Mouse (Mus musculus) left cerebral cortex, adult 2 months (tissue): ENCODE data around the gene Ice1. TPM values are rescaled to one million over a fixed set of nuclear protein-coding genes. Genes with fewer than 3 reads are reported as not detected.
A peak's percentile ranks its signal among the peaks of the same experiment; 100 is the strongest.

ENCODE experiments used
- DNase-seq, 2 experiments: peaks; one replicate each; pipeline ENCODE4 v3.0.0; 2021 to 2022; ENCODE audit warnings: low spot score in 2 of 2, mixed read lengths in 1 of 2; ENCODE audit errors: extremely low spot score in 1 of 2
- H3K27ac ChIP-seq: fragments of 200-600 bp; 2 replicates; pipeline ENCODE4 v1.8.1; 2022
- H3K4me3 ChIP-seq: fragments of 200-600 bp; 2 replicates; pipeline ENCODE4 v1.8.1; 2022
- CTCF ChIP-seq: fragments of 200-600 bp; IDR thresholded peaks from 2 replicates; pipeline ENCODE4 v1.8.1; 2022; ENCODE audit warnings: antibody characterized with exemption, mild to moderate bottlenecking, moderate library complexity
- intact Hi-C: fragments of 180-260 bp; cut with DNase I; formaldehyde crosslinking; loops from one replicate; pipeline ENCODE4 v1.15.1; 2025
- total RNA-seq, 2 experiments: library from RNA; stranded (reverse); gene quantifications; 2 replicates each; pipeline ENCODE4 v1.2.3; 2021

The Ice1 gene
- total RNA-seq, 2 experiments from 2014 or later = 73.5 to 73.7 TPM

GRCm38 (mm10) chr13:70545261-70545660 lies 92.2 kb downstream of the Ice1 start:
- peak; percentile 64 for TF ChIP-seq CTCF
- intact Hi-C loops = loop anchor here (10.0 kb wide), 2 partner anchors 270 to 850 kb away; no protein-coding TSS in a partner anchor

GRCm38 (mm10) chr13:70539842-70540241 lies 97.6 kb downstream of the Ice1 start:
- Histone ChIP-seq H3K27ac (no peak overlapping the region), H3K4me3 (no peak overlapping the region)
- intact Hi-C loops = loop anchor here (10.0 kb wide), 2 partner anchors 265 to 845 kb away; no protein-coding TSS in a partner anchor
- no peak for TF ChIP-seq CTCF
- DNase-seq = no peak

More at GRCm38 (mm10) chr13:70545261-70545660, 92.2 kb downstream of the Ice1 start:
- Histone ChIP-seq H3K27ac (no peak overlapping the region), H3K4me3 (no peak overlapping the region)
- DNase-seq = no peak

- DNase-seq = no peak
- intact Hi-C loops = no loop called here
- no peak for TF ChIP-seq CTCF
Observed at GRCm38 (mm10) chr13:70533412-70533811, 104.0 kb downstream of the Ice1 start.

GRCm38 (mm10) chr13:70532719-70533118 lies 104.7 kb downstream of the Ice1 start:
- Histone ChIP-seq H3K27ac (no peak overlapping the region), H3K4me3 (no peak overlapping the region)
- intact Hi-C loops = no loop called here
- no peak for TF ChIP-seq CTCF
- DNase-seq = no peak

More at GRCm38 (mm10) chr13:70533412-70533811, 104.0 kb downstream of the Ice1 start:
- Histone ChIP-seq H3K4me3 (no peak overlapping the region), H3K27ac (no peak overlapping the region)

- no peak overlapping the region for H3K27ac ChIP-seq
- no peak for TF ChIP-seq CTCF
- H3K4me3 ChIP-seq = no peak overlapping the region
- intact Hi-C loops = no loop called here
- DNase-seq = no peak
Observed at GRCm38 (mm10) chr13:70517651-70518050, 119.8 kb downstream of the Ice1 start.

- no peak overlapping the region for H3K4me3 ChIP-seq
- no peak for DNase-seq
- TF ChIP-seq CTCF = no peak
- no peak overlapping the region for H3K27ac ChIP-seq
- intact Hi-C loops = no loop called here
Observed at GRCm38 (mm10) chr13:70515004-70515403, 122.4 kb downstream of the Ice1 start.

GRCm38 (mm10) chr13:70510199-70510598 lies 127.2 kb downstream of the Ice1 start:
- TF ChIP-seq CTCF = peak; percentile 20
- intact Hi-C loops = no loop called here
- no peak for DNase-seq
- Histone ChIP-seq H3K27ac (no peak overlapping the region), H3K4me3 (no peak overlapping the region)

GRCm38 (mm10) chr13:70509375-70510016 lies 127.9 kb downstream of the Ice1 start:
- intact Hi-C loops = no loop called here
- no peak for DNase-seq
- TF ChIP-seq CTCF = no peak
- H3K27ac ChIP-seq = no peak overlapping the region
- no peak overlapping the region for H3K4me3 ChIP-seq

GRCm38 (mm10) chr13:70508708-70509374 lies 128.6 kb downstream of the Ice1 start:
- Histone ChIP-seq H3K4me3 (no peak overlapping the region), H3K27ac (no peak overlapping the region)
- TF ChIP-seq CTCF = no peak
- intact Hi-C loops = no loop called here
- DNase-seq = no peak

Other genes starting within 250 kb of the Ice1 start
- 1 to 10 TPM; 5.5 to 5.7 TPM for gene Adamts16, start 204.2 kb upstream of the Ice1 start, total RNA-seq